Mouse (Mus musculus) bone marrow, adult 2 months (tissue): ENCODE data around the gene Slu7.

ENCODE experiments used
- CTCF ChIP-seq: fragments of 200-500 bp; IDR thresholded peaks from 2 replicates; pipeline ENCODE4 v1.5.1; 2011; ENCODE audit warnings: low read length, control low read depth; ENCODE audit not compliant: control insufficient read depth, insufficient read depth
- POLR2A ChIP-seq: fragments of 200-500 bp; IDR thresholded peaks from 2 replicates; pipeline ENCODE4 v1.6.1; 2011; ENCODE audit warnings: low read depth, mild to moderate bottlenecking, control low read depth, low read length, borderline replicate concordance; ENCODE audit not compliant: control insufficient read depth

DNA sequence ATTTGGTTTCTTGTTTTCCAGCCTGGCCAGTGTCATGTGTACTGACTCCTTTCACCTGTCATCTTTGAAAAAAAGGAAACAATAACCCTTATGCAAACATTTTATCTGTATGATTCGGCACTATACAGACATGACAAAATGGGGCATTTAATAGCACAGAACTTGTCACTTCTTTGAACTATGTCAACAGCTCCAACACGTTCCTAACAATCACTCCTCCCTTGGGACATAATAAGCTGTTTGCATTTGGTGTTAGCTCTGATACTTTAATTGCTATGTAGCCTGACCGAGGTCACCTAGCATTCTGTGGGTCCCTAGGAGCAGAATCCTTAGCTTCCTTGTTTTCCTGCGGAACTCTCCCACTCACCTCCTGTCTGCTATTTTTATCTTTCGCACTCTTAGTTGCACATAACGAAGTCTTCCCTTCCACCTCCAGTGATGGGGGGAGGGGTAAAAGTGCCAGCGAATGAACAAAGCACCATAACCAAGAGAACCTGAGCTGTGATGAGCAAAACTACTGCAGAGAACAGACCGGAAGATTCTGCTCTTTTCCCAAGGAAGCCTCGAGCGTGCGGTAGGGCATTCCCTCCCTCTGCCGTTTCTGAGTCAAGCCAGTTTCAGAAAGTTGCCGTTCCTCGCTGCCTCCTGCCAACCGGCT, 29.3 kb upstream of the Slu7 start:
- no peak for TF ChIP-seq CTCF
- TF ChIP-seq POLR2A: no peak
